Mouse (Mus musculus) hindbrain, postnatal 0 days (tissue): ENCODE measurements around the gene Cep295. TPM values are rescaled to one million over a fixed set of nuclear protein-coding genes. Genes with fewer than 3 reads are reported as not detected.
"Not testable (repeated sequence)": the region's sequence is repeated elsewhere in the genome, so short reads cannot be mapped to it uniquely, and the experiment has no call there.

Source experiments
- ATAC-seq: fragments of 200-750 bp; cut with Nextera tagmentation; 2 replicates; pipeline ENCODE4 v1.8.0; 2017; ENCODE audit warnings: mild to moderate bottlenecking, moderate TSS enrichment, moderate library complexity
- DNase-seq: peaks from one replicate; pipeline ENCODE4 v3.0.0-alpha.2; 2015; ENCODE audit warnings: low spot score
- H3K27ac ChIP-seq: fragments of 300-500 bp; sonication (generic); 2 replicates; pipeline ENCODE4 v1.5.1; 2014; ENCODE audit warnings: mild to moderate bottlenecking
- H3K27me3 ChIP-seq: fragments of 300-500 bp; sonication (generic); 2 replicates; pipeline ENCODE4 v1.6.1; 2014; ENCODE audit warnings: low read length, mixed read lengths; ENCODE audit not compliant: insufficient read depth
- H3K36me3 ChIP-seq: fragments of 300-500 bp; sonication (generic); 2 replicates; pipeline ENCODE4 v1.6.1; 2014; ENCODE audit warnings: low read length, mixed read lengths; ENCODE audit not compliant: insufficient read depth
- H3K4me1 ChIP-seq: fragments of 300-500 bp; sonication (generic); 2 replicates; pipeline ENCODE4 v1.6.1; 2014; ENCODE audit warnings: antibody characterized with exemption, low read length, mixed read lengths; ENCODE audit not compliant: insufficient read depth
- H3K4me2 ChIP-seq: fragments of 300-500 bp; sonication (generic); 2 replicates; pipeline ENCODE4 v1.6.1; 2014; ENCODE audit warnings: low read depth, mild to moderate bottlenecking, low read length, moderate library complexity, mixed read lengths
- H3K4me3 ChIP-seq: fragments of 300-500 bp; sonication (generic); 2 replicates; pipeline ENCODE4 v1.5.1; 2014; ENCODE audit warnings: low read length
- H3K9ac ChIP-seq: fragments of 300-500 bp; sonication (generic); replicated peaks from 2 replicates; pipeline ENCODE4 v1.6.1; 2014; ENCODE audit warnings: mild to moderate bottlenecking, low read length, moderate library complexity, mixed read lengths
- H3K9me3 ChIP-seq: fragments of 300-500 bp; sonication (generic); 2 replicates; pipeline ENCODE4 v1.6.1; 2016; ENCODE audit warnings: low read length, mixed read lengths
- CTCF ChIP-seq: IDR thresholded peaks from 2 replicates; pipeline ENCODE4 v1.5.1; 2016; ENCODE audit warnings: antibody characterized with exemption, control low read depth, low read depth
- WGBS: fragments of 180-500 bp; shearing (Covaris S2); extraction: QIAGEN DNeasy Blood & Tissue Kit; methylation state at CpG from one replicate; pipeline ENCODE4 v1.1.7; 2014; 5-methylcytosine and 5-hydroxymethylcytosine counted together
- polyA plus RNA-seq: library from polyadenylated mRNA; unstranded; fragments of >200 nt; fragmentation: Nextera tagmentation; extraction: Ambion mirVana; gene quantifications from 2 replicates; pipeline ENCODE4 v1.2.1, GENCODE M21; 2015
- total RNA-seq: library from RNA; depleted of rRNA; stranded (reverse); fragments of >200 nt; gene quantifications from 2 replicates; pipeline ENCODE4 v1.2.3, GENCODE M21; 2014

Gene Cep295
- total and polyA plus RNA-seq, 2 experiments from 2014 or later, result 10.0 to 18.6 TPM

DNA sequence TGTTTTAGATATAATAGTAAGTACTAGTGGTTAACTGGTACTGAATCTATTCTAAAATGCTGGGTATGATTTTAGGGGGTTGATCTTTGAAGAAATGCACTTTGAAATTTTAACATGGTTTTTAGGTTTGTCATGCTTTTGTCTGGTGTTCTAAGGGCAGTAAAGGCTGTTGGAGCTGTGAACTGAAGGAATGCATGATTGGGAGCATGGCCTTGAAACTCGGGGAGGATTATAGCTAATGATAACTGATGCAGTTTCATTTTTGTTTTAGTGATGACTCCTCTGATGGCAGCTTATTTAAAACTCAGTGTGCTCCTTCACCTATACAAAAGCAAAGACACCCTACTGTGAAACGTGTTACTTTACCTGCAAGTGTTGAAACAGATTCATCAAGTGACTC, 49.3 kb downstream of the Cep295 start:
- ATAC-seq (no peak), DNase-seq (no peak)
- H3K4me1 ChIP-seq, result peaks cover 14% of the 10 kb centered on the region
- no peak overlapping the region for H3K27ac ChIP-seq
- WGBS, result 74% methylated on average over 2 of the region's 2 CpGs
- no peak for TF ChIP-seq CTCF
- H3K9me3 ChIP-seq, result no peaks in the 10 kb centered on the region
- H3K4me3 ChIP-seq, result no peak overlapping the region
- no peaks in the 10 kb centered on the region for H3K27me3 ChIP-seq
- H3K9ac ChIP-seq, result no peak overlapping the region
- peaks cover 25% of the 10 kb centered on the region for H3K36me3 ChIP-seq
- H3K4me2 ChIP-seq, result peak overlapping the region; percentile 77; the same call in 1 of the 2 replicates

- no peaks in the 10 kb centered on the region for H3K27me3 ChIP-seq
- H3K27ac ChIP-seq, result no peak overlapping the region
- H3K4me1 ChIP-seq, result peaks cover 14% of the 10 kb centered on the region
- H3K9ac ChIP-seq, result peak overlapping the region; percentile 70
- ATAC-seq (no peak), DNase-seq (no peak)
- peak overlapping the region; percentile 77 for H3K4me2 ChIP-seq
- peak overlapping the region; percentile 56 for H3K4me3 ChIP-seq
- H3K36me3 ChIP-seq, result peaks cover 20% of the 10 kb centered on the region
- TF ChIP-seq CTCF, result no peak
- WGBS, result 6% methylated on average over 6 of the region's 6 CpGs
- H3K9me3 ChIP-seq, result no peaks in the 10 kb centered on the region
These were observed 50.3 kb downstream of the Cep295 start for GRCm38 (mm10) chr9:15307257-15307656.

DNA sequence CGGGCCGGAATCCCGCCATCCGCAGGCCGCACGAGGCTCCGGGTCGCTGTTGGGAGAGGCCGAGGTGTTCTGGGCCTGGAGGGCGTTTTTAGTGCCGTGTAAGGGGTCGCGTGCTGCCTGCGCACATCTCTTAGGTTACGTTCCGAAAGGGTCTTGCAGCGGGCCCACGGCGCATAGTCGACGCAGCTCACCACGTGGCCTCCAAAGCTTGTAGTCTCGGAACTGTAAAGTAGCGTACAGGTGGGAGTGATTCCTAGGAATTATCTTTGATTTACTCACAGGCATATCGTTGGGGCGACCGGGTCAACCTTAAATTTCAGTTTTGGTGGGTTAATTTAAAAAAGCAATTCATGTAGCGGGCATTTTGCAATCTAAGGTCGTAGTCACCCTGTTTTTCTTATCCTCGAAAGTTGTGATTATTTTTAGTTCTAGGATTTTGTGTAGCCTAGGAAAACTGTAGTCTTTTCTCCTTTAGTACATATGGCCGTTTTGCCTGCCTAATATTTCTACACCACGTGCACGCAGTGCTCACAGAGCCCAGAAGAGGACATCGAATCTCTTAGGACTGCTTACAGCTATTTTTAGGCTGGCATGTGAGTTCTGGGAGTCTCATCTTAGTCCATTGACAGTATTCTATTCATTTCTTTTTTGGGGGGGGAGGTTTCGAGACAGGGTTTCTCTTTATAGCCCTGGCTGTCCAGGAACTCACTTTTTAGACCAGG, 51.0 kb downstream of the Cep295 start, which contains the start of gene 4931406C07Rik:
Gene 4931406C07Rik (minus strand): TSS at position 51 of the 722 bp plus-strand sequence.
- Histone ChIP-seq H3K9me3 (no peaks in the 10 kb centered on the region), H3K4me3 (peak within 1 kb of the TSS; percentile 56), H3K27ac (peak within 1 kb of the TSS; percentile 86), H3K36me3 (peaks cover 14% of the 10 kb centered on the region), H3K4me2 (peak within 1 kb of the TSS; percentile 77), H3K9ac (peak within 1 kb of the TSS; percentile 70), H3K27me3 (no peaks in the 10 kb centered on the region), H3K4me1 (peaks cover 14% of the 10 kb centered on the region)
- DNase-seq (peak; percentile 71), ATAC-seq (peak; percentile 90)
- TF ChIP-seq CTCF, result no peak
- under 1% methylated on average over 35 of the region's 35 CpGs for WGBS

DNA sequence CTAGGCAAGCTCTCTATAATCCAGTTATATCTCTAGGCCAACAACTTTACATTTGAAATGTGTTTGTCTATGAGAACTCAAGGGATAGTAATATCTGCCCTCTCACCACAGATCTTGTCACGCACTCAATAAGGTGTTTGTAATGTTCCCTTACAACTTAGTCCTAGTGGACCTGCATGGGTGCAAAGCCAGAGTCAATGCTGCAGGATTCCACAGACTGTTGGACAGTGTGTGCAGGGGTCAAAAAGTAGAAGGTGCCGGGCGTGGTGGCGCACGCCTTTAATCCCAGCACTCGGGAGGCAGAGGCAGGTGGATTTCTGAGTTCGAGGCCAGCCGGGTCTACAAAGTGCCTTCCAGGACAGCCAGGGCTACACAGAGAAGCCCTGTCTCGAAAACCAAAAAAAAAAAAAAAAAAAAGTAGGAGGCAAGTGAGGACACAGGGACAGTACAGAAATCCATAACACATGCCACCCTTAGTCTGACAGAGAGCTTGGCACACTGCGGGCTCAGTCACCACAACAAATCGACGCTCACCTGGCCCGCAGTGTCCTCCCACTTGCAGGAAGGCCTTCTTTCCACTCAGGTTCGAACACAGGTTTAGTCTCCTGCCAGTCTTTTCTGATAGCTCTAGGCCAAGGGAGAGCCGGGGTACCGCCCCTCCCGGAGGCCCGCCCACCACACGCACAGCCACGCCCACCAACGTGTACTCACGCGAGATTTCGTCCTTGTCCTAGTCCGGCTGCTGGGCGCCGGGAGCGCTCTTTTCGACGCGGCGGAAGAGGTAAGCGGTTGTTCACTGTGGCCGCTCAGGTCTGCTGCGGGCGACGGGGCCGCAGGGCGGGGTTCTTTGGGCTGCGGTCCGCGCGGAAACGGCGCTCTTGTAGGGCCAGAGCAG, 51.8 kb downstream of the Cep295 start, which contains the start of gene Taf1d:
Gene Taf1d (plus strand): TSS at position 712 of the 895 bp plus-strand sequence.
- Histone ChIP-seq H3K36me3 (peaks cover 13% of the 10 kb centered on the region), H3K9ac (peak within 1 kb of the TSS; percentile 70), H3K4me2 (peak within 1 kb of the TSS; percentile 77), H3K27me3 (no peaks in the 10 kb centered on the region), H3K9me3 (no peaks in the 10 kb centered on the region), H3K4me1 (peaks cover 14% of the 10 kb centered on the region), H3K4me3 (peak within 1 kb of the TSS; percentile 56), H3K27ac (peak within 1 kb of the TSS; percentile 86)
- 12% methylated on average over 45 of the region's 45 CpGs for WGBS
- ATAC-seq (peak; percentile 99), DNase-seq (peak; percentile 97)
- no peak for TF ChIP-seq CTCF

- H3K27me3 ChIP-seq, result no peaks in the 10 kb centered on the region
- no peak for ATAC-seq
- no peak for DNase-seq
- H3K9me3 ChIP-seq, result no peaks in the 10 kb centered on the region
- H3K4me1 ChIP-seq, result peaks cover 9% of the 10 kb centered on the region
- no peak overlapping the region for H3K27ac ChIP-seq
- no peak overlapping the region for H3K9ac ChIP-seq
- H3K4me3 ChIP-seq, result no peak overlapping the region
- 65% methylated on average over 2 of the region's 2 CpGs for WGBS
- TF ChIP-seq CTCF, result no peak
- H3K36me3 ChIP-seq, result no peaks in the 10 kb centered on the region
- H3K4me2 ChIP-seq, result no peak overlapping the region
These were observed 54.7 kb downstream of the Cep295 start for GRCm38 (mm10) chr9:15302881-15303280.

GRCm38 (mm10) chr9:15302006-15302405, 55.6 kb downstream of the Cep295 start:
- not testable (repeated sequence) for ATAC-seq, H3K27ac ChIP-seq, H3K9me3 ChIP-seq, DNase-seq, H3K27me3 ChIP-seq, H3K36me3 ChIP-seq, H3K9ac ChIP-seq, H3K4me1 ChIP-seq, H3K4me3 ChIP-seq, H3K4me2 ChIP-seq
- 83% methylated on average over 6 of the region's 6 CpGs for WGBS
